Mouse (Mus musculus) thymus, adult 18-20 months (tissue): Measurements from ENCODE around the gene Abca8a.

Experiments used
- DNase-seq, 2 experiments: peaks; one replicate each; pipeline ENCODE4 v3.0.0; 2022; ENCODE audit warnings: mixed read lengths in 2 of 2

Gene Abca8a

GRCm38 (mm10) chr11:109981872-109982271 lies 113.9 kb downstream of the Abca8a start:
- no peak for DNase-seq
